Mouse (Mus musculus) spleen, postnatal 10 days (tissue): ENCODE measurements at regions not wholly inside any gene's neighbourhood (a gene's known extent, or its start where the extent isn't known, plus 50 kb on each side); places are given as distances from the start of the nearest gene placed in this dataset.
"Not testable (repeated sequence)": the region's sequence is repeated elsewhere in the genome, so short reads cannot be mapped to it uniquely, and the experiment has no call there.

Experiments used
- DNase-seq, 2 experiments: peaks; one replicate each; pipeline ENCODE4 v3.0.0; 2021 to 2022; ENCODE audit warnings: low spot score in 2 of 2

DNA sequence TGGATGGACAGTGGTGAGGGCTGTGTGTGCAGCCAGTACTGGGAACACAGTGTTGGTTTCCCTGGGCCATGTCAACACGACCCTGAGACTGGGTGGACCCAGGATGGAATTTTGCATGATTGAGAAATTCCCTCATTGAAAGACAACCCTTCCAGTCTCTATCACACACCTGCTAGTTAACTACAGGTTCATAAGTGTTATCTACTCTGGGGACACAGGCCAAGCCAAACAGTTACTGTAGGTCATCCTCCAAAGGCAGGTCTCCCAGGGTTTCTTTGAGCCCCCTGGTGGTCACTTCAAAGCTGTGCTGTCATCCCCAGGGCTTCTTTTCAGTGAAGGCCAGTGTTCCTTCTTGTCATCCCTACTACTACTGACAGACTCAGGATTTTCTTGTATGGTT lies 276.7 kb downstream of the Cyp26b1 start:
- no peak for DNase-seq

DNA sequence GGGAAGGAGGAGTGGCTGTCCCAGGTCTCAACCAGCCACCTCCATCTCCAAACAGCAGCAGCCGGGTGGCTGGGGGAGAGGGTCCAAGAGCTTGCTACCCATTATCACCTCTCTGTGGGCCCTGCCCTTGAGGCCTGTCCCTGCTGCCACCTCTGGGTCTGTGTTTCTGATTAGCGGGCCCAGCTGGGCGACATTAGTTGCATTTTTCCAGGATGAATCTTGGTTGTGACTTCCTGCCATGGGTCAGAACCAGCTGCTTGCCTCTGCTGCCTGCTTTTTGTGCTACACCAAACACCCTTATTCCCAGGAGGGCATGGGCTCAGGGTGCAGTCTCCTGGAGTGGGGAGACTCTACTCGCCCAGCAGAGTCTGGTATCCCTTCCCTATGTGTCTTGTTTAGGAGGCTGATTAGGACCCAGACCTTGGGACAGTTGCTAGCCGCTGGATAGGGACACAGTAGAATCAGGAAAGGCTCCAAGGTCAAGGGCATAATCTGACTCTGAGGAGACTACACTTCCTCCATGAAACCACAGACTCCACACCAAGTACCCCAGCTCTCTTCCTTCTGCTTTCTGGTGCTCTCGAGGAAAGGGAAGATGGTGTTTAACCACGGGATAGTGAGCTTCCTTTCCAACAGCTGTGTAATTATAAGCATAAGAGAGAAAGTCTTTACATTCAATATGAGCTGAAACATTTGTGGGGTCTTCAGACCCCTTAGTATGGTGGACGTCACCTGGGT lies 278.4 kb downstream of the Cyp26b1 start:
- DNase-seq: no peak

DNA sequence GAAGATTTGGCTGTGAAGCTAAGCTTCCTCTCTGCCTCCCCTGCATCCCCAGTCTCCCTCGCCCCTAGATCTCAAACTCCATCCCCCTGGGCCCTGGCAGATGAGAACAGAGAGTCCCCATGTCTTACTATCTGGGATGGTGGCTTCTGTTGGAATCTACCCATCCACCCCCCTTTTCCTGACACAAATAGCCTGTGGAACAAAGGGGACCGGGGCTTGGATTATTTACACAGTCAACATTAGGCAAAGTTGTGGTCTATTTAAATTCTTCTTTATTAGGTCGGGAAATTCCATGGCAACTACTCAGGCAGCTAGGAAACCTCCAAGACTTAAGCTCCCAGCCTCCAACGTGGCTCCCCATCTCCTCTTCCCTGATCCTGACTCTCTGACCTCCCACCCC lies 279.9 kb downstream of the Cyp26b1 start:
- no peak for DNase-seq

- no peak for DNase-seq
These were observed 283.0 kb downstream of the Cyp26b1 start for GRCm38 (mm10) chr6:84310635-84311241.

DNA sequence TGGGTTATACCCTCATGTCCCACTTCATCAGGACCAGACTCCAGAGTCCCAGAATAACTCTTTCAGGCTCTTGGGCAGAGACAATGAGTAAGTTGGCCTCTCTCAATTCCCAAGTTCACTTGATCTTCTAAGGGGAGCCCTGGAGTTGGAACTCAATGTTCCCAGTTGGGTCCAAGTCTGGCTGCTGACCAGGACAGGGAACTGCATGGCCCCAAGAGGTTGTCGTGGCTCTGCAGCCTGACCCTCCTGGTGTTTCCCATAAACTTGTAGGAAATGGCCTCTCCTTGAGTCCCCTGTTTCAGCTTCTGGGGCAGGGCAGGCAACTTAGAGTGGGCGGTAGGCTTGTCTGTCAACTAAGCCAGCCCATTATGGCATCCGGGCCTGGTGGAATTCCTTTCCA lies 286.2 kb downstream of the Cyp26b1 start:
- no peak for DNase-seq

- DNase-seq: no peak
These were observed 287.1 kb downstream of the Cyp26b1 start for GRCm38 (mm10) chr6:84306585-84306984.

- DNase-seq: no peak
These were observed 288.6 kb downstream of the Cyp26b1 start for GRCm38 (mm10) chr6:84305093-84305492.

GRCm38 (mm10) chr6:84302916-84303315 lies 290.8 kb downstream of the Cyp26b1 start:
- not testable (repeated sequence) for DNase-seq

GRCm38 (mm10) chr6:84299936-84300335 lies 291.5 kb downstream of the Dysf start:
- no peak for DNase-seq

DNA sequence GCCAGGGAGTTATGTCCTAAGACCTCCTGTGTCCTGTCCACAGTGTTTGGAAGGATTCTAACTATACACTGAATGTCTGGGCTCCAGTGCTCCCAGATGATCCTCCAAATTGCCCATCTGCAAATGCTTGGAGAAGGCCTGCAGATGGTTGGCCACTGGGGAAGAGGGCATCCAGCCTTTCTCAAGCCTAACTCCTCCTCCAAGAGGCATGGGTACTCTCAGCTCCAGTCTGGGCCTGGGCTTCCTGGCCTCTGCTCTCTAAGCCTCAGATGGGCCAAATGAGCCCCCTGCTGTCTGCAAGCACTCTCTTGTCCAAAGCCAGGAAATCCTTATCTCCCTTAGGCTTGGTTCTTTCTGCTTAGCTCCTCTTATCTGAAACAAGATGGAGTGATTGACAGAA lies 290.8 kb downstream of the Dysf start:
- DNase-seq: no peak

GRCm38 (mm10) chr6:84273907-84274306 lies 265.5 kb downstream of the Dysf start:
- not testable (repeated sequence) for DNase-seq

DNA sequence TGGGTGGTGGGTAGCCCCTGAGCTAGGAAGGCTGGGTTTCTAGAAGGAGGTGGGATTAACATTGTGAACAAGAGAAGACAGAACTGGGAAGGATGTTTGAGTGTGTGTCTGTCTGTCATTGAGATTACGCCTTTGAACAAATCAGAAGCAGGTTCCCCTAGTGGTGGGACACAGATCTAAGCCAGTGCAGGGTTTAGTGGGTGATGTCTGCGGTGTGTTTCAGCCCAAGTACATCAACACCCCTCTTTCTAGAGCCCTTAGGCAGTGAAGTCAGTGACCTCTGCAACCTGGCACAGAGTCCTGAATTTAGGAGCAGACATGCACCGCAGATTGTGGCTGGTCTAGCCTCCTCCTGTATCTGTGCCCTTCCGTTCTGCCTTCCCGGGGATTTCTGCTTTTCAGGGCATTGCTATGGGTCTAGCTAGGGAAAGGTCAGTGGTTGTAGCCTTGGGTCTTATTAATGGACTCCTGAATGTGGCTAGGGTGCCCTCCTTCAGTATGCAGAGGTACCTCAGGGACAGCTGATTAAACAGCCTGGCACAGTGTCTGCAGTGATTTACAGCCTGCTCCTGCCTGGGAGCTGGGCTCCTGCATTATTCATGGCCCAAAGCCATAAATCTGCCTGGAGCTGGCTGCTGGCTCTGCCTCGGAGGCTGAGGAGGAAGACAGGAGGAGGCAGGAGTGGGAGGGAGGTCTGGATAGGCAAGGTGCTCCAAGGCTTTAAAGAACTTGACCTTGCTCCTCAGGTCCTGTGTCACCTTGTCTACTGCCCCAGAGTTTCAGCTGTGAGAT lies 264.3 kb downstream of the Dysf start:
- DNase-seq: no peak

GRCm38 (mm10) chr6:84271966-84272365 lies 263.6 kb downstream of the Dysf start:
- DNase-seq: no peak

GRCm38 (mm10) chr6:84271441-84271840 lies 263.1 kb downstream of the Dysf start:
- DNase-seq: no peak

DNA sequence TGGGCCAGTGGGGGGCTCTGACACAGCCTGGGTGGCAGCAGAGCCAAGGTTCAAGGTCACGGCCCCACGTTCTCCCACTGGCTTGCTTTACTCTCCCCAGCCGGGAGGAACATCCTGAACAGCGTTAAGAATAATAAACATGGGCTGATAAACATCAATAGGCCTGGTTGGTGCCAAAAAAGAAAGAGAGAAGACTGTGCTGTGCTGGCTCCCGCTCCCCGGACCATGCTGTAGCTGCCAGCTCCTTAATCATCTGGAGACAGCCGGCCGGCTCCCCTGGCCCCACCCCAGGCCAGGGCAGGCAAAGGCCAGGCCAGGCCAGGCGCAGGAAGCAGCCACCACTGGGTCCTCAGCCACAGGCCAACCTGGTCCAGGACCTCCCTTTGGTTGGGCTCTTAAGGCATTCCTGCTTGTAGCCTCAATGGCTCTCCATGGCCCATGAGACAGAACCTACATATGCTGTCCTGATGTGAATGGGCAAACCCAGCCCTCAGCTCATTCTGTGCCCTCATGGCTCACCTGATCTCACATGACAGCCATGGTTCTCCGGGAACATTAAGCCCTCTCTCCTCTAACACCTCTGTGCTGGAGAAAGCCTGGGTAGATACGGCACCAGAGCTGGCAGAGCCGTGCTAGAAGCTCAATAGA lies 262.3 kb downstream of the Dysf start:
- DNase-seq: no peak

DNA sequence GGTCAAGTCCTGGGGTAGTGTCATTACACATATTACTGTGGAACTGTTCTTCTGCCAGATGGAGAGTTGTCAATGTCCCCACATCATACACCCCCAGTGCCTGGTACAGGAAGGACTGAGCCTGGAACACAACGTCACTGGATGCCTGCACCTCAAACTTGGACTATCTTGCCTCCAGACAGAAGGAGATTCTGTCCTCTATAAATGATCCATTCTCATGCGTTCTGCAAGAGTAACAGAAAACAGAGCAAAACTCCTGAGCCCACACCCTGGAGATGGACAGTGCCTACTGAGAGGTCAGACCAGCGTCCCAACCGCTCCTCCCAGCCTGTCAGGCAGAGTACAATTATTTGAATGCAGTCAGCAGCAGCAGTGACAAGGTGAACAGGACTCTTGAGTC lies 261.1 kb downstream of the Dysf start:
- no peak for DNase-seq

DNA sequence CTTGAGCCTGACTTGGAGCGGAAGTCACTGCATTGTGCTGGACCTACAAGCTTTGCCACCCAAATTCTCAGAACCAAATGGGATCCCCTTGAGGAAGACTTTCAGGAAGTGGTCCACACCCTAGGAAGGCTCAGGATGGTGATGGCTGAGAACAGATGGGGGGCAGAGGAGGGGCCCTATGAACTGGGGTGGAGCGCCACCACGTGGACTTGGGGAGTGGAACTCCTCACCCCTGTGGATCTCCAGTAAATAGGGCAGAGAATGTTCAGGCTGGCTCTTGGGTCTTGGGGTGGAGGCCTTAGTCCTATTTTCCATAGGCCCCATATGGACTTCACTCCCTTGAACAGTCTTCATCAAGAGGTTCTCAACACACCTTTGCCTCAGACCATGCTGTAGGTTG lies 260.6 kb downstream of the Dysf start:
- no peak for DNase-seq

DNA sequence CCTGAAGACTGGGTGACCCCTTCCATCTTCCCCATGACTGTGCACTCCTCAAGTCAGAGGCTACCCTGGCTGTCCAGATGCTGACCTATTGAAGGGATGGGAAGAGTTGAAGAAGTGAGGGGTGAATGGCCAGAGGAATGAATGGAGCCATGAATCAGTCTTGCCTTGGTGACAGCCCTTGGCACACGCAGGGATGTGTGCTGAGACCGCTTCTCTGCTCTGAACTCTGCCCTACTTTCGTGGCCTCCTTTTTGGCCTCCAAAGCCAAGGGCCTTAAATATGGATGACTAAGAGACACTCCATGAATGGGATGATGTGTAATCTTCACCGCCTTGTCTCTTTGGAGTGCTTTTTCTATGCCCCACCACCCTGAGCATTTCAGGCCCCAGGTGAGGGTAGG lies 259.7 kb downstream of the Dysf start:
- no peak for DNase-seq

- no peak for DNase-seq
These were observed 259.1 kb downstream of the Dysf start for GRCm38 (mm10) chr6:84267526-84267925.

DNA sequence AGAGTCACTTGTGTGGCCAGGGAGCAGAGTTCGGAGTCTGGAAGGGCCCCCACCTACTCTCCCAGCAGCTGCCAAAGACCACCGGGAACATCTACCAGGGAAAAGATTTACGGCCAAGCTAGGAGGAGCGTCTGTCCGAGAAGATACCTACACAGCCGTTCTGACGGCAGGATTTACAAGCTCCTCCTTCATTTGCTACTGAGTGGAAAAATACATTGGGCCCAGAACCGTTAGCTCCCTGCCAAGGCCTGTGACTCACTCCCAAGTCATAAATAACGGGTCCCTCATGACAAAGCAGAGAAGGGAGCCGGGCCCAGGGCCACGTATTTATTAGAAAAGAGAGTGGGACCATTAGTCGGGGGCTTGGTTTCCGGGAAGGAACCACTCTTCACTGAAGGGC lies 258.3 kb downstream of the Dysf start:
- DNase-seq: no peak

- DNase-seq: no peak
These were observed 256.3 kb downstream of the Dysf start for GRCm38 (mm10) chr6:84264681-84265080.

- no peak for DNase-seq
These were observed 255.3 kb downstream of the Dysf start for GRCm38 (mm10) chr6:84263686-84264085.
